Mouse (Mus musculus) spleen, adult 2 months (tissue): ENCODE results near the gene Zfp30. TPM values are rescaled to one million over a fixed set of nuclear protein-coding genes. Genes with fewer than 3 reads are reported as not detected.

Experiments
- DNase-seq, 2 experiments: peaks; one replicate each; pipeline versions ENCODE4 v3.0.0 to v3.0.0-alpha.2; 2012 to 2021; ENCODE audit warnings: low spot score in 2 of 2, low read depth in 1 of 2
- H3K27ac ChIP-seq: fragments of 200-500 bp; 2 replicates; pipeline ENCODE4 v1.5.1; 2012; ENCODE audit warnings: low read length, inconsistent platforms; ENCODE audit not compliant: insufficient read depth
- H3K27me3 ChIP-seq: fragments of 200-500 bp; 2 replicates; pipeline ENCODE4 v1.6.1; 2012; ENCODE audit warnings: mild to moderate bottlenecking, moderate library complexity, low read length, inconsistent platforms; ENCODE audit not compliant: control insufficient read depth, insufficient read depth
- H3K36me3 ChIP-seq: fragments of 200-500 bp; 2 replicates; pipeline ENCODE4 v1.6.1; 2012; ENCODE audit warnings: mild to moderate bottlenecking, low read length, inconsistent platforms; ENCODE audit not compliant: control insufficient read depth, insufficient read depth
- H3K4me1 ChIP-seq: fragments of 200-500 bp; 2 replicates; pipeline ENCODE4 v1.6.1; 2011; ENCODE audit warnings: inconsistent platforms; ENCODE audit not compliant: control insufficient read depth, insufficient read depth, insufficient read length
- H3K4me3 ChIP-seq: fragments of 200-500 bp; 2 replicates; pipeline ENCODE4 v1.5.1; 2011; ENCODE audit warnings: mild to moderate bottlenecking, inconsistent platforms; ENCODE audit not compliant: insufficient read depth, insufficient read length; ENCODE audit errors: extremely low read depth
- CTCF ChIP-seq: fragments of 200-500 bp; IDR thresholded peaks from 2 replicates; pipeline ENCODE4 v1.5.1; 2011; ENCODE audit warnings: mild to moderate bottlenecking, inconsistent platforms; ENCODE audit not compliant: insufficient read depth, insufficient read length, insufficient replicate concordance; ENCODE audit errors: extremely low read depth
- POLR2A ChIP-seq: fragments of 200-500 bp; IDR thresholded peaks from 2 replicates; pipeline ENCODE4 v1.6.1; 2011; ENCODE audit warnings: low read depth, low read length, inconsistent platforms
- WGBS: fragments of 180-500 bp; shearing (Covaris S2); methylation state at CpG from one replicate; pipeline ENCODE4 v1.1.7; 2018; 5-methylcytosine and 5-hydroxymethylcytosine counted together
- polyA plus RNA-seq: library from polyadenylated mRNA; depleted of rRNA; stranded (reverse); fragments of >200 nt; gene quantifications from 2 replicates; pipeline ENCODE4 v1.2.3, GENCODE M21; 2012; rRNA removed

The Zfp30 gene
- polyA plus RNA-seq, 1 experiment = 0.74 TPM

DNA sequence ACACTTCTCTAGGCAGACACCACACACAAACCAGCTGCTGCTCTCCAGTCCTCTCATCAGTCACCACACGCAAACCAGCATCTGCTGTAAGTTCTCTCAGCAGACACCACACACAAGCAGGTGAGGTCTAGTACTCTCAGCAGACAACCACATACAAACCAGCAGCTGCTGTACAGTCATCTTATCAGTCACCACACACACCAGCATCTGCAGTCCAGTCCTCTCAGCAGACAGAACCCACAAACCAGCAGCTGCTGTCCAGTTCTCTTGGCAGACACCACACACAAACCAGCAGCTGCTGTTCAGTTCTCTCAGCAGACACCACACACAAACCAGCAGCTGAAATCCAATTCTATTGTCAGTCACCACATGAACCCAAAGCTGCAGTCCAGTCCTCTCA, 53.0 kb downstream of the Zfp30 start:
- TF ChIP-seq CTCF (no peak), POLR2A (no peak)
- no peak for DNase-seq
- no peak overlapping the region for H3K27ac ChIP-seq
- H3K36me3 ChIP-seq = no peaks in the 10 kb centered on the region
- H3K4me1 ChIP-seq = no peaks in the 10 kb centered on the region
- no peaks in the 10 kb centered on the region for H3K27me3 ChIP-seq
- WGBS = 97% methylated on average over 1 of the region's 1 CpGs
- no peak overlapping the region for H3K4me3 ChIP-seq

DNA sequence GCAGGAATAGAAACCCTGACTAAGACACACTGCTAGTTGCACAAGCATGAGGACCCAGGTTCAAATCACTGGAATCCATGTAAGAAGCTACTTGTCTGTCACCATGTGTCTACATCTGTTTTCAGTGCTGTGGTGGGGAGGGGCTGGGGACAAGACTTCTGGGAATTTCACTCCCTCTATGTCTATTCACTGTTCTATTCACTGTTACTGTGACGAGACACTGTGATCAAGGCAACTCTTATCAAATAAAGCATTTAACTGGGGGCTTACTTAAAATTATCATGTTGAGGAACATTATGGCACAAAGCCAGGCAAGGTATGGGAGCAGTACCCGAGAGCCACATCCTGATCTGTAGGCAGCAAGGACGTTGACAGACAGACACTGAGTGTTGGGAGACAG, 55.5 kb downstream of the Zfp30 start:
- WGBS = 86% methylated on average over 3 of the region's 3 CpGs

DNA sequence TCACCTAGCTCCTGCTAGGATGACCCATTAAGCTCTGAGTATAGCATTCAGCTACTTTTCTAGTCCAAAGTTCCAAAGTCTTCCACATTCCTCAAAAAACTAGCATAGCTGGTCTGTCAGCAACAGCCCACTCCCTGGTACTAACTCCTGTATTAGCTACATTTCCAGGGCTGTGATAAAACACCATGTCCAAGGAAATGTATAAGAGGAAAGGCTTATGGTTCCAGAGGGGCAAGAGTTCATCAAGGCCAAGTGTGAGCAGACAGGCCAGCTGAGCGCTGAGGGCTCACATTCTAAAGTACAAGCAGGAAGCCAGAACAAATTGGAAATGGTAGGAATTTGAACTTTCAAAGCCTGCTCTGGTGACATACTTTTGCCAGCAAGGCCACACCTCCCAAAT, 58.3 kb downstream of the Zfp30 start:
- Histone ChIP-seq H3K36me3 (peaks cover 7% of the 10 kb centered on the region), H3K4me3 (no peak overlapping the region), H3K4me1 (no peaks in the 10 kb centered on the region), H3K27ac (no peak overlapping the region), H3K27me3 (no peaks in the 10 kb centered on the region)
- no peak for DNase-seq
- 88% methylated on average over 1 of the region's 1 CpGs for WGBS
- TF ChIP-seq POLR2A (no peak), CTCF (no peak)

More for the DNA sequence above, 55.5 kb downstream of the Zfp30 start:
- H3K4me1 ChIP-seq = no peaks in the 10 kb centered on the region
- DNase-seq = no peak
- H3K27me3 ChIP-seq = no peaks in the 10 kb centered on the region
- H3K36me3 ChIP-seq = no peaks in the 10 kb centered on the region; the same call in 1 of the 2 replicates
- H3K4me3 ChIP-seq = no peak overlapping the region
- H3K27ac ChIP-seq = no peak overlapping the region
- TF ChIP-seq CTCF (no peak), POLR2A (no peak)

Other genes starting within 250 kb of the Zfp30 start
- 0.13 and 0.20 TPM in 2 replicates for gene Catsperg2, start 57.0 kb upstream of the Zfp30 start, polyA plus RNA-seq
- gene Zfp84, start 15.4 kb upstream of the Zfp30 start, polyA plus RNA-seq = 3.2 and 3.4 TPM in 2 replicates
- gene Zfp790, start 32.1 kb downstream of the Zfp30 start, polyA plus RNA-seq = 1.2 and 1.5 TPM in 2 replicates
- 0.37 and 0.39 TPM in 2 replicates for gene Zfp940, start 69.7 kb downstream of the Zfp30 start, polyA plus RNA-seq
- gene Zfp420, start 76.0 kb downstream of the Zfp30 start, polyA plus RNA-seq = 0.99 and 1.2 TPM in 2 replicates
- gene Zfp27, start 122.6 kb downstream of the Zfp30 start, polyA plus RNA-seq = 0.93 and 1.0 TPM in 2 replicates
- gene Zfp383, start 124.2 kb downstream of the Zfp30 start, polyA plus RNA-seq = 0.31 and 0.35 TPM in 2 replicates
- gene Zfp74, start 170.1 kb downstream of the Zfp30 start, polyA plus RNA-seq = 4.0 and 6.0 TPM in 2 replicates
- 3.0 and 3.1 TPM in 2 replicates for gene Zfp568, start 200.0 kb downstream of the Zfp30 start, polyA plus RNA-seq